Mouse (Mus musculus): ENCODE data around the gene Parp16. TPM values are rescaled to one million over a fixed set of nuclear protein-coding genes. Genes with fewer than 3 reads are reported as not detected.
A peak's percentile ranks its signal among the peaks of the same experiment; 100 is the strongest.
"Not testable (repeated sequence)": the region's sequence is repeated elsewhere in the genome, so short reads cannot be mapped to it uniquely, and the experiment has no call there.

Parp16 gene
- total RNA-seq, 4 experiments from 2014 or later, result 4.4 to 6.0 (median 5.6) TPM

DNA sequence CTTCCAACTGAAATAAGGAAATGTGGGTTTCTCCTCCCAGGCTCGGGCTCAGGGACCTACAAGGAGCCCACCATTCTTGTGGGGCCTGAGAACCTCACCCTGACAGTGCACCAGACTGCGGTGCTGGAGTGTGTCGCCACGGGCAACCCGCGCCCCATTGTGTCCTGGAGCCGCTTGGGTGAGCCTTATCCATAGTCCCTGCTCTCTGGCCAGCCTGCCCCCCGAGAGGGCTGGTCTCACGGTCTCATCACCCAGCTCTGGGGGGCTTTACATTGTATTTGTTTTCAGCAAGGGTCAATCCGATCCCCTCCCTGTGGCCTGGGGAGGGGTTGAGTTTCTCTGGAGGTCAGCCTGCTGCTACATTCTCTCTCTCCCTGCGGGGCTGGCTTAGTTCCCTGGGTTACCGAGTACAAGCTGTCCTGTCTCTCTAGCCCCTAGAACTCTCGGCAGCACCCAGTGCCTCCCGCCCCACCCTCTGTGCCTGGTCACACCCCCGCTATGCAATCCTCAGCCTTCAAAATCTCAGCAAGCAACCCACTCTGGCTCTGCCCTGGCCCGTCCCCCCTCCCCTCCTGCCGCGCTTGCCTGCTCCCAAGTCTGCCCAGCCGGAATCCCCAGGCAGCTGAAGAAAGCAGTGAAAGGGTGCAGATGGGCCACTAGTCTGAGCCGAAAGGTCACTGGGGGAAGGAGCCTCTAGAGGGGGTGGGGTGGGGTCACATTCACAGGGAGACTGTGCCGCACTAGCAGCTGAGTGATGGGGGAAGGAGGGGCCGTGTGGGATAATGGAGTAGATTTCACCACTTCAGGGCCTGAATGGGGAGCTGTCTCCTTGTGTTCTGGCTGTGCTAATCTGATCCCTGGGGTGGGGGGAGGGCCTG is 16.6 kb upstream of the Parp16 start:
- DNase-seq (ENCODE audit: low spot score in 2 of 2), result no peak

DNA sequence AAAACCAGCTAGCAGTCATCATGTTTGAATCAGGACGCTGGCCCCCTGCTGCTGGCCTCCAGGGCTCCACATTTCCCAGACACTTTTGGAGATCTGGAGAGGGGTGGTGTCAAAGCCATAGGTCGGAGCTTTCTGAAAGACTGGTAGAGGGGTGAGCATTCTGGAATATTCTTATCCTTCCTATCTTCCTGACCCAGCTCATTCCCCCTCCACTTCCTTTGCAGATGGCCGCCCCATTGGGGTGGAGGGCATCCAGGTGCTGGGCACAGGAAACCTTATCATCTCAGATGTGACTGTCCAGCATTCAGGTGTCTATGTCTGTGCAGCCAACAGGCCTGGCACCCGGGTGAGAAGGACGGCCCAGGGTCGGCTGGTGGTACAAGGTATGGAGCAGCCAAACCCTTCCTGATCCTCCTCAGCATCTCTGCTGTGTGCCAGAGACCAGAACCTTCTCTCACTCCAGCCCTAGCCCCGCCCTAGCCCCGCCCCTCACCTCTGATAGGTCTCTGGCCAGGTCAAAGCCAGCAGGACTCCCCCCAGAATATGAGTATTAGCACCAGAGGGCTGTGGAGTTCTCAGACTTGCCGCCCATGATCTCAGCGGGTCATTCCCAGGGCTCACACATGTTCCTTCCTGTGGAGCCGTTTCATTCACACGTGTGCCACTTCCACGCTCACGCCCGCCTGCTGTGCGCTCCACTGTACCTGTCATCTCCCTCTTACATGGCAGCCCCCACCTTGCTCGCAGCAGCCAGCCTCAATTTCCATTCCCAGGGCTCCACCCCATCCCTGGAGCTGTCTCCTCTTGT is 15.1 kb upstream of the Parp16 start:
- no peak for DNase-seq (ENCODE audit: low spot score in 2 of 2)

DNA sequence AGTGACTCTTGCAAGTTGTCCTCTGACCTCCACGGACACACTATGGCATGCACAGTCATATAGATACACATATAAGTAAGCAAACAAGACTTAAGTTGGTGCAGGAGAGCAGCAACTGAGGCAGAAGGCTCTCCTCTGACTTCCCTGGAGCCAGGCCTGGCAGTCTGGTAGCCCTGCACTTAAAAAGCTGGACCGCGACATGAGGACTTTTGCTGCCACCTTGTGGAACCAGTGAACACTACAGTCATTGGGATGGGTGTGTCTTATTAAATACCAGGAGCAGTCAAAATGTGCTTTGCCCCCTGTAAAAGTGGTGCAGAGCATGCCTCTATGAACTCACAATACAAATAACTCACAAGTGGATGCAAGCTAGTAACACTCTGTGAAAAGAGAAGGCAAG is 6.6 kb upstream of the Parp16 start:
- DNase-seq (ENCODE audit: low spot score in 2 of 2), result peak; percentile 78 to 93

DNA sequence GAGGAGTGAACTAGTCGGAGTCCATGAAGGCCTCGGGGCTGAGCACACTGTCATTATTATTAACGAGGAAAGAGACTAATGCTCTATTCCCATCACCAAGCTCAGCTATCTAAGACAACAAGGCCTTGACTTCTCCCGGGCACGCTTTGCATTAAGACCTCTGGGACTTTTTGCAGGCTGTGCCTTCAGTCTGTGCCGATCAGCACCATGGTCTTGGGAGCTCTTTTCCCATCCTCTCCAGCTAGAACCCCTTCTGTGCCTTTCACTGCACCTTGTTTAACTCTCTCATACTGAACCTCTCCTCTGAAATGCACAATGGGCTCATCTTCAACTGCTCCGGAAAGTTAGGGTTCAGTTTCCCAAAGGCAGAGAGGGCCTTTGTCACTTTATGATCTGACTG is 4.8 kb upstream of the Parp16 start:
- DNase-seq (ENCODE audit: low spot score in 2 of 2), result no peak

DNA sequence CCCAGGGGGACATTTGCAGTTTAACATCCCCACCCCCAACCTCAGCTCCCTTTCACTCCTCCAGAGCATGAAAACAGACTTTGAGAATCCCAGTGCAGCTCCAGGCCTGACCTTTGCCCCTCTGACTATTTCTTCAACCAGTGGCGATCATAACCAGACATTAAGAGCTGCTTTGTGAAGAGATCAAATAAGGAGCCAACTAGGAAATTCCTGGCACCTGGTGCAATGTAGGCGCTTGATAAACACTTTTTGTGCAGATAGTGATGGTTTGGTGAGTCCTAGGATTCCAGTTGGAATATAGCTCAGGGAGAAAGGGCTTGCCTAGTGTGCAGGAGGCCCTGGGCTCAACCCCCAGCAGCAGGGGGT is 3.8 kb upstream of the Parp16 start:
- no peak for DNase-seq (ENCODE audit: low spot score in 2 of 2)

DNA sequence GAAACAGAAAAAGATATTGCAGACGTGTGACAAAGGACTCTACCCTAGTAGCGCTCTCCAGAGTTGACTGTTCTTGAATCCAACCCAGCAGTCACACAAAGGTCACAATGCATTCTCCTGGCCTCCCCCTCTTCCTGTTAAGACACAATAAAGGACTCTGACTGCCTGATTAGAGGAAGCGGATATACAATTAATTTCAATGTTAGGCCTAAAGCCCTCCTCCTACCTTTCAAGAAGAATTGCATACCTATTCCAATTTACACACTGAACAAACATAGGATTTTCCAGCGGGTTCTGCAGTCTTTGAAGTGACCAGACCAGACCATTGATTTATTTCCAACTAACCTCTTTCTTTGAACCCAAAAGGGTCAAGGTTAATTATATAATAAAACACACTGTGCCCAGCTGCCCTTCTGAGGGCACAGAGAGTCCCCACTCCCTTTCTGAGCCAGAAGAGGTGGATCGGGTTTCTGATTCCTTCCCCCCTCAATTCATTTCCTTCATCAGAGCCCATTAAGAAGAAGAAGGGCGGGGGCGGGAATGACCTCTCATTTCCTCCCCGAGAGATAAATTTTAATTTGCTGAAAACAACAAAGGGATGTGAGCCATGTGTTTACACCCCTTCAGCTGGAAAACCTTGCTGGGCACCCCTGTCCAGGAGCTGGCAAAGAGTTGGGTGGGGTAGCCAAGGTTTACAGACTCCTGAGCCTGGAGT is 3.2 kb upstream of the Parp16 start:
- DNase-seq (ENCODE audit: low spot score in 2 of 2), result no peak

DNA sequence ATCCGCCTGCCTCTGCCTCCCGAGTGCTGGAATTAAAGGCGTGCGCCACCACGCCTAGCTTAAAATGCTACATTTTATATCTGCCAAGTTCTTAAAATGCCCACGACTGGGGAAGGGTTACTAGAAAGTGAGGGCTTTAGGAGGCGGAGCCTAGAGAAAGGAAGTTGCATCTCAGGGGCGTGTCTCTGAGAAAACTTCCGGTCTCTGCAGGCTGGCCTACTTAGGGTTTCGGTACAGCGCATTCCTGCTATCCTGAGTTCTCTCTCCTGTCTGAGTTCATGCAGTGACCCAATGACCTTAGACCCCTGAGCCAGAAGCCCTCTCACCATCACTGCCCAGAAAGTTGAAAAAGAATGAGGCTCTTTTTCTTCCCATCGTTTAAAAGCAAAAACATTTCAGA is 1.9 kb upstream of the Parp16 start:
- no peak for DNase-seq (ENCODE audit: low spot score in 2 of 2)

DNA sequence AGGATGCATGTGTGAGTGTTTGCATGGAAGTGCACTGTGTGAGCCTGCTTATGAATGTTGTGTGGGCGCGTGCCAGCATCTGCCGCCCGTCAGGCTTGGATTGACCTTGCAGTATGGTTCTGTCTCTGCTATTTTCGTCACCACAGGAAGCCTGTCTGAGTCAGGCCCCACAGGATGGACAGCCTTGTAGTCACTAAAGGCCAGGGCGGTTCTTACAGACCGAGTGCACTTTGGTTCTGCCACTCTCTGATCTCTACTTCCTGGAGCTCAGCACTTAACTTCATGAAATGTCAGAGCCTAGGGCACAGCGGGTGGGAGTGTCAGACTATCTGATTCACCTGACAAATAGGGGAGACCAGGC is 448 bp downstream of the Parp16 start:
- peak in 1 of 2 experiments; percentile 37 for DNase-seq (ENCODE audit: low spot score in 2 of 2)

DNA sequence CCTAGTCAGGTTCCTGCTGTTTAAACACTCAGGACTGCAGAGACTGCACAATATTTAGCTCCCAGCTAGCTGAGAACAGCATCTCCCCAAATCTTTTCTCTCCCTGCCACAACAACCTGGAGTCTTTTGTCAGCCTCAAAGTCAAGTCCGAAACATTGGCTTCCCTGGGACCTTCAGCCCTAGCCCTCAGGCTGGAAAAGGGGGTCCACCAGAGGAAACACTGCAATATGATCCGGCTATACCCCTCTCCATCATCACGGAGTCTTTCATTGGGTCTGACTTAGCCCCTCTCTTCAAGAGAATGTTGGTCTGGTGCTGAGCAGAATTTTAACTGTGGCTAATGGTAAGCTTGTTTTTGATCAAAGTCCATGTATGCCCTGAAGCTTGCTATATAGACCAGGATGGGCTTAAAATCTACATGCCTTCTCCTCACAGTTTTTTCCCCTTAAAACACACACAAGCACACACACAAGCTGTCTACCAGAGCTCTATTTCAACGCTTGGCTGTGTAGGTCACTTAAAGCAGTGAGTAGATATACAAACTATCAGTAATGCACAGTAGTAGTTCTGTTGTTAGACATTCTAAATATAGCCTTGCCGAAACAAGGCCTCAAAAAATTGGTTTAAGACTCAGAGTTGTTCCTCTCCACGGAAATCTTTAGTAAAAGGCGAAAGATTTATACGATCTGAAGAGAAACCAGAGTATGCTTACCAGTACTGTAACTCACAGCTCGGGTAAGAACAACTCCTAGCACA is 1.0 kb downstream of the Parp16 start:
- DNase-seq (ENCODE audit: low spot score in 2 of 2), result no peak

DNA sequence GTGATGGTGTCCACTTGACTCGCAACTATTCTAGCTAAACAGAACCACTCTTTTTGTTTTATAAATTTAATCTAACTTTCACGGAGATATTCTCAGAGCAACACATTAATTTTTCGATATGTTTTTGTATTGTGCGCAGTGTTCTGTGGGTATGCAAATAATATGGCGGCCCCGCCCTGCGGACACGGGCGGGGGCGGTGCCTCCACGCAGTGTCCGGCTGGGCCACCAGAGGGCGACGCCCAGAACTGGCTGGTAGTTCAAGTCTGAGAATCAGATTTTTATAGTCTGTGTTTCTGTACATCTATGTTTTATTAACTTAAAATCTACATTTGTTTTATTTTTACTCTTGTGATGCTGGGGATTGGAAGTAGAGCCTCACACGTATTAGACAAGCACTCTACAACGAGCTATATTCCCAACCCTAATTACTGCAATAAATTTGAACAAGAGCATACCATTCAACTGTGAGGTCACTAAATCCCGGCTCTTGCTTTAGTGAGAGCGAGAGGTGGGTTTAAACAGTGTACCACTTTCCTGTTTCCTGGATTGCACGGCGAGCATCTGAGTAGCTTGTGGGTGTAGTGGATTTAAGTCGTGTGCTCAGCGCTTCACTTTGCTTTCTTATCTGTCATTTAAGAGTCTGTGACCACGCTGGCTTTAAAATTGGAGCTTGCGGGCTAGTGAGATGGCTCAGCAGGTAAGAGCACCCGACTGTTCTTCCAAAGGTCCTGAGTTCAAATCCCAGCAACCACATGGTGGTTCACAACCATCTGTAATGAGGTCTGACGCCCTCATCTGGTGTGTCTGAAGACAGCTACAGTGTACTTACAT is 1.8 kb downstream of the Parp16 start:
- peak; percentile 84 to 96 for DNase-seq (ENCODE audit: low spot score in 2 of 2)

DNA sequence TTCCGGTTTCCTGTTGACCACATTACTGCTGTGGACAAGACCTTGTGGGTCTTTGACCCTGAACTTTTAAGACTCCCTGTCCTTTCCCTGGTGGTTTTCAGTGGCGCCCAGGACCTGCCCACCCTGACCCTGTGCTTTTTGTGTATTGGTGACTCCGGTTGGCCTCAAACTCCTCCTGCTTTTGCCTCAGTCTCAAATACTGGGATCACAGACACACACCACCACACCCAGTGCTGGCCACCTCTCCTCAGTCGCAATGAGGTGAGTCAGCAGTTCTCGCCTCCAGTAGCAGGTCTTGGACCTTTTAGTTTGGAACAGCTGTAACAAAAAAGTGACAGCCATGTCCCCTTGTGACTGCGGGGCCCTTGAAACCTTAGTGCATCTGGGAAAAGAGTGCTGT is 2.7 kb downstream of the Parp16 start:
- DNase-seq (ENCODE audit: low spot score in 2 of 2), result no peak

DNA sequence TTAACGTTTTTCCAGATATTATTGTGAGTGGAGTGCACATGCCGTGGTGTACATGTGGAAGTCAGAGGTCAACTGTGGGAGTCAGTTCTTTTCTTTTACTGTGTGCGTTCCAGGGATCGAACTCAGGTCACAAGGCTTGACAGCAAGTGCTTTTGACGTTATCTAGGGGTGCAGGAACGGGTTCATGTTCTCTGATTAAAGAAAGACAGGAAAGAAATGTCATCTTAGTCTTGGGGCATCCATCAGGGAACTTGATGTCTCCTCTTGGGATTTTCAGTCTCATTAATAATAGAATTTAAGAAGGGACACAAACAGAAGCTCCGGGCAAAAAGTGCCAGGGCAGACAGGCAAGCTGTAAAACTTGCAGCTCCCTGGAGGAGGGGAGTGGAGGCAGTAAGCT is 4.6 kb downstream of the Parp16 start:
- DNase-seq (ENCODE audit: low spot score in 2 of 2), result no peak

DNA sequence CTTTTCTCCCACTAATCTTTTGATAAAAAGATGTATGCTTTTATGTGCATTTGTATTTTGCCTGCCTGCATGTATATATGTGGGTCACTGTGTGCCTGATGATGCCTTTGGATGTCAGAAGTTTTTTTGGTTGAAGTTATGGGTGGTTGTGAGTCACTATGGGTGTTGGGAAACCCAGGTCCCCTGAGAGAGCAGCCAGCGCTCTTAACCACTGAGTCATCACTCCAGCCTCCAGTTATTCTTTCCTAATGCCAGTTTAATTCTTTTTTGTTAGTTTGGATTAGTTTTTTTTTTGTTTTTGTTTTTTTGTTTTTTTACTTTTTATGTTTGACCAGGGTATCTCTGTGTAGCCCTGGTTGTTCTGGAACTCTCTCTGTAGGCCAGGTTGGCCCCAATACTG is 5.5 kb downstream of the Parp16 start:
- no peak for DNase-seq (ENCODE audit: low spot score in 2 of 2)

DNA sequence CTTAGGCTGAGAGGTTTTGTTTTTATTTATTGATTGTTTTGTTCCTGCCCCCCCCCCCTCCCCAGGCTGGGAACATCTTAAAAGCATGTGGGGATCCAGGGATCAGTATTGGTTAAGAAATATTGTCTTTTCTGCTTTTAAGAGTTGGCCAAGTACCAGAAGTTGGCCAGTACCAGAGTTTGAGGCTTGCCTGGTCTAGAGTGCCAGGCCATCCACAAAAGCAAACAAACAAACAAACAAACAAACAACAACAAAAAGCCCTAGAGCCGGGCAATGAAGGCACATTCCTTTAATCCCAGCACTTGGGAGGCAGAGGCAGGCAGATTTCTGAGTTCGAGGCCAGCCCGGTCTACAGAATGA is 5.8 kb downstream of the Parp16 start:
- no peak for DNase-seq (ENCODE audit: low spot score in 2 of 2)

DNA sequence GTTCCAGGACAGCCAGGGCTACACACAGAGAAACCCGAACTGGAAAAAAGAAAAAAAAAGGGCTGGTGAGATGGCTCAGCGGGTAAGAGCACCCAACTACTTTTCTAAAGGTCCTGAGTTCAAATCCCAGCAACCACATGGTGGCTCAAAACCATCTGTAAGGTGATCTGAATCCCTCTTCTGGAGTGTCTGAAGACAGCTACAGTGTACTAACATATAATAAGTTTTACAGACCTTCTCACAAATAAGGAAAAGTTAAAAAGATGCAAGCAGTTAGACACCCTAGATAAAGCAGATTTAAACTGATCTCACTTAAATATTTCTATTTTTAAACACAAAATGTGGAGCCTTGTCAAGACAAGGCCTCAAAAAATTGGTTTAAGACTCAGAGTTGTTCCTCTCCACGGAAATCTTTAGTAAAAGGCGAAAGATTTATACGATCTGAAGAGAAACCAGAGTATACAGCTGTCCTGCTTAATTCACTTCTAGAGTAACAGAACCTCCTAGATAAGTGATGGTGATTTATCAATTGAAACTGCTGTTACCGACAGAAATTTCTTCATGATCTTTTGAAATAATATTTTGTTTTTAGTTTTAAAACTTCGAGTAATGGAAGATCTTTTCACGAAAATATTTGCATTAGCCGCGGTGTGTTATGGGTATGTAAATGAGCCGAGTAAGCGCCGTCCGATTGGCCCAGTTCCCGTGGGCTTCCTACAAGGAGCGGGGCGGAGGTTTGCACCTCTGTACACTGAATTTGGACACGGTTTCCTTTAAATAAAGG is 6.4 kb downstream of the Parp16 start:
- DNase-seq (ENCODE audit: low spot score in 2 of 2), result peak; percentile 62 to 78

DNA sequence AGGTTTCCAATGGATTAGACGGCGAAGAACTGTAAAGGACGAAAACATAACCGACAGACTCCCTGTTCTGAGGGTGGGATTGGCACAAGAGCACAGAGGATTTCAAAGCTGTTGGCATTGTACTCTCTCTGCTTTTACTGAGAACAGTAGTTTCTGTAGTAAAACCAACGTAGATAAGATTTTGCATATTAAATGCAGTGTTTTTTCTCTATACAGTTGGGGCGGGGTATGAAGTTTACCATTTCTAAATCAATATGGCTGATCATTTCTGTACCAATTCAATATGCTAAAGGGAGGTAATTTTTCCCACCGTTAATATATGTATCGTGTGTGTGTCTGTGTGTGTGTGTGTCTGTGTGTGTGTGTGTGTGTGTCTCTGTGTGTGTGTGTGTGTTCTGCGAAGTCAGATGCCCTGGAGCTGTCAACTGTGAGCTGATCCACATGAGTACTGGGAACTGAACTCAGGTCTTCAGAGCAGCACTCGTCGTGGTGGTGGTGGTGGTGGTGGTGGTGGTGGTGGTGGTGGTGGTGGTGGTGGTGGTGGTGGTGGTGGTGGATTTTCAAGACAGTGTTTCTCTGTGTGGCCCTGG is 7.1 kb downstream of the Parp16 start:
- DNase-seq (ENCODE audit: low spot score in 2 of 2), result no peak

DNA sequence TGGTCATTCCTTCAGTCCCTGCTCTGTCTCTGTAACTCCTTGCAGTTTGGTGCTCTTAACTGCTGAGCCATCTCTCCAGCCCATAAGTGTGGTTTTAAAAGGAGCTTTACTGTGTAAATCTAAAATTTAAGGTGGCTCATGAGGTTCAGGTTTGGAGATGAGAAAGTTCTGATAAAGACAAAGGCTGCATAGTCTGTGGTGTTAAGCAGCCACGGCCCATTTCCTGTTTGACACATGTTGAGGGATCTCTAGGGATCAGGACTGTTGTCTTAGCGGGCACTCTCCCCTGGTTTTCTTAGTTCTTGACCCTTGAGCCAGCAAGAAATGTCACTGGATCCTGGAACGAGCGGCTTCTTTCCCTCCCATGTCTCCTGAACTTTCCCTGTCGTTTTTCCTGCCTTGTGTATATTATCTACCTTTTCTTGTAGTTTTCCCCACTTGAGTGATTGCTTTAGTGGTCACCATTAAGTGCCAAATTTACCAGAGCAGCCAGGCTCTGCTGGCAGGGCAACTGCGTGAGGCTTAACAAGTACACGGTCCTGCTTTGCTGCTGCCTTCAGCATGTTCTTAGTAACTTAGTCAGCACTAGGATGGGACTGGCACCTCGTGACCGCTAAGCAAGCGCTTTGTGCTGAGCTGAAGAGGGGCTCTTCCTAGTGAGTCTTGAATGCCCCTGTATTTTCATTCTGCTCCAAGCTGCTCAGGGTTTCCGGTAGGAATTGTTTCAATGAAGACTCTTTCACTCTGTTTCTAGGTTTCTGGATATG is 10.1 kb downstream of the Parp16 start:
- no peak for DNase-seq (ENCODE audit: low spot score in 2 of 2)

DNA sequence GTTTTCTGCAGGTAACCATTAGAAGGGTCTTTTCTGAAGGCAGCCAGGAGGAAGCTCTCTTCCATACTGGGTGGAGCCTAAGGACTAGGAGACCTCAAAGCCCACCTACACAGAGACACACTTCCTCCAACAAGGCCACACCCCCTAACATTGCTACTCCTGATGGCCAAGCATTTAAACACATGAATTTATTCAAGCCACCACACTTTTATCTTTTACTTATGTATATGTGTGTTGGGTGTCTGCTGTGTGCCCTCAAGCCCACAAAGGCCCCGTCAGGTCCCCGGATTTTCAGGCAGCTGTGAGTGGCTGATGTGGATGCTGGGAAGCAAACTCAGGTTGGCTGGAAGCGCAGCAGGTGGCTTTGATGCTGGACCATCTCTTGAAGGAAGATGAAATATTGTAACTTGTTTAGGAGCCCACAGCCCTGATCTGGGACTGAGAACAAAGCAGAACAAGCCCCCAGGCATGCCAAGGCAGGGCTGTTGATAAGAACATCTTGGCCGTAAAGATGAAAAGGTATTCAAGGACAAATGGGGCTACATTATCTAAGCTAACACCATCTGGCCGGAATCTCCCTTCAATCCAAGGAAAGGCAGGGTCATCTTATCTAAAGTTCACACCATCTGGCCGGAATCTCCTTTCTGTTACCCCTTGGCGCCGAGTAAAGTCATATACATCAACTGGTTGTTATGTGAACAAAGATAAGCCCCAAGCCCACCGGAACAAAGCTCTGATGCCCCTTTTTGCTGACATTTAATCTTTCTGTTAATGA is 12.1 kb downstream of the Parp16 start:
- DNase-seq (ENCODE audit: low spot score in 2 of 2), result not testable (repeated sequence)
